Mouse (Mus musculus) adrenal gland, postnatal 14 days (tissue): ENCODE data around the gene Tbc1d16. TPM values are rescaled to one million over a fixed set of nuclear protein-coding genes. Genes with fewer than 3 reads are reported as not detected.

Source experiments
- DNase-seq: peaks from one replicate; pipeline ENCODE4 v3.0.0; 2021; ENCODE audit warnings: mixed read lengths
- total RNA-seq: library from RNA; stranded (reverse); gene quantifications from 2 replicates; pipeline ENCODE4 v1.2.3, GENCODE M21; 2021

Gene Tbc1d16
- total RNA-seq, 1 experiment from 2014 or later = 18.7 TPM

DNA sequence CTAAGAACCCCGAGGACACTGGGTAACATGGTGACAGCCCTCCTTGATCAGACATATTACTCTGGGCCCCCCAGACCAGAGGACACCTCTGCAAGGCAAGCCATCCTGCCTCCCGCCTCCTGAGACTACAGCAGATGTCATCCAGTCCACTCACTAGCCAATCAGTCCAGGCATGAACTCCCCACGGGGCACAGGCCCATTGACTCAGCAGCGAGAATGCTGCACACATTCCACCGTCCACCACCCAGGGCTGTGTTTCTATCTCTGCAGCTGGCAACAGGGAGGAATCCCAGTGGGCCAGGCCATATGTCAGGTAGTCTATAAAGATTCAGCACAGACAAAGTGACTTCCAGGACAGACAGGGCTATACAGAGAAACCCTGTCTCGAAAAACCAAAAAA, 20.3 kb downstream of the Tbc1d16 start:
- DNase-seq = no peak

DNA sequence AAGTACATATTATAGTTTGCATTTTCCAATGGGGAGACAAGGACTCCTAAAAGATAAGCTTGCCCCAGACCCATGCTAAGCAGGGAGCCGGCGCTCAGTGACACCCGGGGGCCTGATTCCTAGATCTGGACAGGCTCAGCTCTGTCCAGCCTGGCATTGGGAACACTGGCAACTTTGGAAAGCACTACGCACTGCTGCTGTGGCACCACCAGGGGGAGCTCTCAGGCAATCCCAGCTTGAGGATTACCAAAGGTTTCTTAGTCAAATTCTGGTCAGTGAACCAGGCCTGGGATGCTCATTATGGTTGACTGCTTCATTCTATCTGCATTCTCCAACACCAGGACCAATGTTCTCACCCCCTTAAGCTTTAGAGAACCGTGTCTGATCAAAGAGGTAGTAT, 21.7 kb downstream of the Tbc1d16 start:
- peak; percentile 88 for DNase-seq

DNA sequence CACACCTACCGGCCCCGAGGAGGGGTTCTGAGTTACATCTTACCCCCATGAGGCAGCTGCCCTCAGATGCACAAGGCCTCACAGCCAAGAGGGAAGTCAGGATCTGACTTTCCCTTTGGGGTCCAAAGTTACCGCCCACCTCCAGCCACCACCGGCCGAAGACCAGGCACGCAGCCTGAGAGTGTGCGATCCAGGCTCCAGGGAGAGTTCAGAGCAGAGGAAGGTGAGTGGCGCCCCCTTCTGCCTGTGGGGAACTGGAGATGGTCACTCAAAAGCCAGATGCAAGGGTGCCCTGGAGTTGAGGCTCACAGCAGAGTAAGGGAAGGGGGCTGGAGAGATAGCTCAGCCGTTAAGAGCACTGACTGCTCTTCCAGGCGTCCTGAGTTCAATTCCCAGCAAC, 22.6 kb downstream of the Tbc1d16 start:
- DNase-seq = no peak

DNA sequence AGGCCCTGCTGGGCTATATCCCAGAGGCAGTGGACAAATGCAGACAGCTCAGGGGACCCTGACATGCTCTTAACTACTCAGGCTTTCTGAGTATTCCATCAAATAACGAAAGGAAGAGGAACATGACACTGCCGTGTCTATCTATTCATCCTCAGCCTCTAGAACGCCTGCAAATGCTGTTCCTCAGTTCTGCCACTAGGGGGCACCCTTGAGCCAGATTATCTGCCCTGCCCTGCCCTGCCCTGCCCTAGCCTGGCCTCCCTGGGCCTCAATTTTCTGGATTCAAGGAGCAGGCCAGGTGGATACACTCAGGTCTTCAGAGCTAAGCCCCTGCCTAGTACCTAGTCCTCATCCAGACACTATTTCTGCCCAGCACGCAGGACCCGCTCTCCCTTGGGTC, 24.9 kb downstream of the Tbc1d16 start:
- peak; percentile 76 for DNase-seq

DNA sequence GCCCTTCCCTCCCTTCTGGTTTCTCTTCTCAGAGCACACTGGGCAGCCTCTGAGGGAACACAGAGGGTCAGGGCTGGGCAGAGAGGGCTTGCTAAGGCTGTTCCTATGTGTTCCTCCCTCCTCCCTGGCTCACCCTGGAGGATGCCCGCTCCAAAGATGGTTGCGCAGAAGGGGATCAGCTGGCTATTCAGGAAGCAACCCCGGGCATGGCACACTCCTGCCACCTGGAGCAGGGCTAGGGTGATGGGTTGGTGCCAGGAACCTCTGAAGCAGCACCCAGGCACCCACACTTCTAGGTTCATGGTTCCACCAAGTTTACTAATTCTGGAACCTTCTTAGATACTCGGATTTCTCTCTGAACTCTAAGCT, 29.1 kb downstream of the Tbc1d16 start:
- DNase-seq = no peak

DNA sequence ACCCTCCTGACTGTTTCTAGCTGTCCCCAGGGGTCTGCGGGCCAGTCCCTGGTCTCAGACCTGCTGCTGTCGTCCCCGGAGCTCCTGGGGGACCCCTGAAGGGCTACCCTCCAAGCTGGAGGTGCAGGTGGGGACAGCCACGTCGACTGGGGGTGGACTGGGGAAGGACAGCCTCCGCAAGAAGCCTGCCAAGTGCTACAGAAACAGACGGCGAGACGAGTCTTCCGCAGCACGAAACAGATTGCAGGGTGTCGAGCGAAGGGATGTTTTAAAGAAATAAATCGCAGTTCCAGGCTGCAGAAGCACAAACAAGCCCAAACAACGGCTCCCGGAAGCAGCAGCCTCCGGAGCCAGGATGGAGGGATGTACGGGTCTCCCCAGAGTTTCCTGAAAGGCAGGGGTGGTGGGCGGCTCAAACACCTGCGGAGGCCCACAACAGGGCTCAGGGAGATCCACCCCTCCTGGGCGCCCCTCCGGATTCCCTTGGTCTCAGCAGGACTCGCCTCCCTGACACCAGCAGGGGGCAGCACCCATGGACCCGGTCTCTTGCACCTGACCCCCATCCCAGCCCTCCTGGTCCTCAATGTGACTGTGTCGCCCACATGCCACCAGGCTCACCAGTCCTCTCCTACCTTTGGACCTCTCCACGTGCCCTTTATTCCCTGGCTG, 29.6 kb downstream of the Tbc1d16 start:
- DNase-seq = peak; percentile 61

- DNase-seq = no peak
These were observed 30.4 kb downstream of the Tbc1d16 start for GRCm38 (mm10) chr11:119197618-119198563.

- no peak for DNase-seq
These were observed 35.7 kb downstream of the Tbc1d16 start for GRCm38 (mm10) chr11:119192605-119193004.

- DNase-seq = no peak
These were observed 36.1 kb downstream of the Tbc1d16 start for GRCm38 (mm10) chr11:119192176-119192575.

DNA sequence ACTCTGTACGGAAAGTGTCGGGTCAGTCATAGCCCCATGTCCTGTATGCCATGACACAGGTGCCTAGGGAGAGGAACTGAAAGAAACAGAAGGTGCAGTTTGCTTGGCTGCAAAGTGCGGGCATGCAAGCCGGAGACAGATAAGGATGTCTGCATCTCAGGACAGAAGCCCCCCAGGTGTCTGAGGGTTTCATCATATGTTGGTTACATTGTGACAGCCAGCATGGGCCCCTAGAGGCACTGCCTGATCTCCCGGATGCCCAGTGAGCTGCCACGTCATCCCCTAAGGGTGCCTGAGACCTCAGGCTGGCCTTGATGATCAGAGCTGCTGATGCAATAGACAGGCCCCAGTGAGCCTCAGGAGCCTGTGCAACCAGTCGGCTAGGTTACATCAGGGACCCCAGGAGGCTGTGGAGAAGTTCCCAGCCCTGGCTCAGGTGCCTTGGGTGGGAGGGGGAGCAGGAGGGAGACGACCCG, 36.7 kb downstream of the Tbc1d16 start:
- peak; percentile 78 for DNase-seq

DNA sequence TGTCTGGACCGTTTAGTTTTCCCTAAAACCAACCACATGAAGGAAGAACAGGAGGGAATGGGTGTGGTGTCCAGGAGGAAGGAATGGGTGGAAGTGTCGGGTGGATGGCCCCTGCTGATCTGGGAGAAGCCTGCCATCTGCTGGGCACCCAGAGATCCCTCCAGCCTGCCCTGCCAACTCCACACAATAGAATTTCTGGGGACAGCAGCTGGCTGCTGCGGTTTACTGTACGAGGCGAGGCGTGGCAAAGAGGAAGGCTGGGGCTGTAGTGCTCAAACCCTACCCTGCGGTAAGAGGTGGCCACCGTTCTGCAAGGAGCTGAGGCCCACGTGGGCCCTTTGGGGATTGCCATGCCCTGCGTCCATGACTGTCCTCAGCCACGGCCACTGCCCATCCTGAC, 37.8 kb downstream of the Tbc1d16 start:
- peak; percentile 89 for DNase-seq

- no peak for DNase-seq
These were observed 39.0 kb downstream of the Tbc1d16 start for GRCm38 (mm10) chr11:119189319-119189718.

- DNase-seq = peak; percentile 76
These were observed 39.9 kb downstream of the Tbc1d16 start for GRCm38 (mm10) chr11:119188389-119188788.

DNA sequence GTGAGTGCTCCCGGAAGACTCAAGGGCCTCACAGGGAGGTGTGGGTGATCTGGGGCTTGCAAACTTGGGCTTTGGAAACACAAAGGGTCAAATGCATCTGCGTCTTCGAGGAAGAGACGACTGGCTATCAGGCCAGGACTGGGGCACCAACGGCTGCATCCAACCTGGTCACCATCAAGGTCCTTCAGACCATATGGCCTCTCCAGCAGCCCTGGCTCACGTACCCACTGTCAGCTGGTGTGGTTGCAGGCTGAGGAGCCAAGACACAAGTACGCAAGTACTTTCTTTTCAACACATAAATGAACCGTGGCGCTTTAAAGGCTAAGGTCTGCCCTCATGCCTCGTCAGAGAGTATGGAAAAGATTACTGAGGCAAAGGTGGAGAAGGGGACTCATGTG, 40.5 kb downstream of the Tbc1d16 start:
- no peak for DNase-seq

- peak; percentile 91 for DNase-seq
These were observed 41.1 kb downstream of the Tbc1d16 start for GRCm38 (mm10) chr11:119186989-119187799.

- peak; percentile 81 for DNase-seq
These were observed 41.9 kb downstream of the Tbc1d16 start for GRCm38 (mm10) chr11:119186381-119186780.

DNA sequence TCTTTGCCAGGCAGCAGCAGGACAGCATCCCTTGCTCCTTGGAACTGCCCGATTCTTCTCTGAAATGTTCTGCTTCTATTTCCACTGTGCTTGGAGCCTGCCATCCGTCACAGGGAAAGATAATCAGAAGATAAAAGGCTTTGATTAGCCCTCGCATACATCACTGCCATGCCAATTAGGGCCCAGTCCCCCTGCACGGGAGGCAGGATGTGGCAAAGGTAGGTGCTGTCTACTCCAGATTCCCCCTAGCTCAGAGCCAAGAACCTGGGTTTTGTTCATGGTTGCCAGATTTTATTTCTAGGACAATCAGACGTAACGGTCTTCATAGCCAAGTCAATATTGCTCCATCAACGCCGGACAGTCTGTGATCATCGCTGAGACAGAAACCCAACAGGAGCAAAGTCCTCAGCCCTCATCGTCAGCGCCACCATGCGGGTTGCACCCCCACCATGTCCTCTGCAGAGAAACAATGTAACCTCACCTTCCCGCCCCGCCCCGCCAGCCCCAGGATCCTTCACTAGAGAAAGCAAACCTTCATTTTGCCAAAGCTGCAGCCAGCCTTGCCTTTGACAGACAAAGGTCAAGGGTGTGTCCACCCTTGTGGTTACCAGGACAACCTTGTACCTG, 44.5 kb downstream of the Tbc1d16 start:
- DNase-seq = no peak

DNA sequence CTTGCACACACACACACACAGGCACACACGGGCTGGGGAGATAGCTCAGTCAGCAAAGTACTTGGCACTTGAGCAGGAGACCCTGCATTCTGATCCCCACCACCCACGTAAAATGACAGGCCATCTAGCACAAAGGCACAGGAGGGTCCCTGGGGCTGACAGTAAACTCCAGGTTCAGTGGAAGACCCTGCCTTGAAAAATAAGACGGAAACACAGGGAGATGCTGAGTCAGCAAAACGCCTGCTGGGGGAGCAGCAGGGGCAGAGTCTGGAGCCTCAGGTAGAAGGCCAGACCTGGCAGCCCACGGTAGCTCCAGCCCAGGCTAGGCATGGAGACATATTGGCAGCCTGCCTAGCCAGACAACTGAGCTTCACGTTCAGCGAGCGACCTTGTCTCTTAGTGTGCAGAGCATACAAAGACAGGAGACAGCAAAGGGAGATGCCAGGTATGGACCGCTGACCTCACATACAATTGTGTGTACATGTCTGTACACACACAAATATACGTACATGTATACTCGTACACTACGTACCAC, 46.4 kb downstream of the Tbc1d16 start:
- DNase-seq = no peak

- no peak for DNase-seq
These were observed 47.3 kb downstream of the Tbc1d16 start for GRCm38 (mm10) chr11:119180824-119181582.

DNA sequence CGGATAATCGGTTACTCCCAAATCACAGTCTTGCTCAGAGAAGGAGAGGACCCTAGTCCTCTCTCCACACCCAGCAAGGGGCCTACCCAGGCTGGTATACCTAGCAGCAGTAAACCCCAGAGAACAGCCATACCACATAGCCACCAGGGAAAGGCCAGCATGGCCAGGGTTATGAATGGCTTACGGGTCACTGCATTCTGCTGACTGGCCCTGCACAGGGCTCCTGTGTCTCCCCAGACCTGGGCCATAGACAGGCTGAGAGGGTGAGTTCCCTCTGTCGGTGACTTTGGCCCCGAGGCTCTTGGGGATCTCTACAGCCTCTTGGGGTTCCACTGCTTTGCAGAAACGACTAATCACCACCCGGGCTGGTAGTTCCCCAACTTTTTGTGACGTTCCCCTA, 50.0 kb downstream of the Tbc1d16 start:
- DNase-seq = no peak
